Mouse (Mus musculus): ENCODE measurements around the gene Nkiras2. TPM values are rescaled to one million over a fixed set of nuclear protein-coding genes. Genes with fewer than 3 reads are reported as not detected.

The Nkiras2 gene
- polyA plus RNA-seq (2011; ENCODE audit: insufficient read length, low read depth, missing spikeins): 29.2 and 29.9 TPM in 2 replicates

DNA sequence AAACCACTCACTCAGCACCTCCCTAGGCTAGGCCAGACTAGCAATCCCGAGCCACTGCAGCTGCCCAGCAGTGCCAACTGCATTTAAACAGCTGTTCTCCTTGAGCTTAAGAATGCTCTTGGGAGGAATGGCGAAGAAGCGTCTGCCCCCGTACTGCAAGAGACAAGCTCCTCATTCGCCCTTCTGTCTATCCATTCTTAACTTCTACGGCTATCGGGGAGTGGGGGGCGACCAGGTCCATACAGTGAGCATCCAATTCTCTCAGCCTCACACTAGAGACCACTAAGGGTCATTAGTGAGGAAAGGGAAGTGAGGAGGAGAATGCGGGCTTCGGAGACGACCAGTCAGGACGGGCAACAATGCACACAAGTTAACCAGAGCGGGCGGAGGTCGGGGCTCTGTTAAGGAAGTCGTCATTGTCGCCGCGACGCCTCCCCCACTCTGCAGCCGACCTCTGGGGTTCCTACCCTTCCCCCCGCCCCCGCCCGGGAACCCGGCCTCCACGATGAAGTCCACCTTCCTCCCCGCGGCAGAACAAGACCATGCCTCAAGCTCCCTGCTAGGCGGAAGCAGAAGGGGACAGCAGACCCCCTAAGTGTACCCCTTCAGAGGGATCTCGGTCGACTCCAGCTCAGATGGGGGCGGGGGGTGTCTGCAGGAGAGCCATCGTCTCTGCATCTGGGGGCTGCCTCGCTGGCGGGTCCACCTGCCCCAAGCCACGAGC, at the start of gene Nkiras2:
TSS of gene Nkiras2 (plus strand) at position 484 of the 724 bp plus-strand sequence.
- peak; percentile 73; the same call in 1 of the 2 replicates for TF ChIP-seq POLR2A (IDR thresholded peaks at IDR 0.05; ENCODE audit: low read depth, low read length)
- no peak for TF ChIP-seq CTCF (IDR thresholded peaks at IDR 0.05; ENCODE audit: borderline replicate concordance, insufficient read depth, low read length)
- Histone ChIP-seq H3K4me3 (ENCODE audit: insufficient read depth, low read length) (peak within 1 kb of the TSS; percentile 70), H3K27ac (ENCODE audit: insufficient read depth, low read length) (peak within 1 kb of the TSS; percentile 76), H3K4me1 (ENCODE audit: control insufficient read depth, insufficient read depth, low read length) (no peaks in the 10 kb centered on the region; the same call in 1 of the 2 replicates)

DNA sequence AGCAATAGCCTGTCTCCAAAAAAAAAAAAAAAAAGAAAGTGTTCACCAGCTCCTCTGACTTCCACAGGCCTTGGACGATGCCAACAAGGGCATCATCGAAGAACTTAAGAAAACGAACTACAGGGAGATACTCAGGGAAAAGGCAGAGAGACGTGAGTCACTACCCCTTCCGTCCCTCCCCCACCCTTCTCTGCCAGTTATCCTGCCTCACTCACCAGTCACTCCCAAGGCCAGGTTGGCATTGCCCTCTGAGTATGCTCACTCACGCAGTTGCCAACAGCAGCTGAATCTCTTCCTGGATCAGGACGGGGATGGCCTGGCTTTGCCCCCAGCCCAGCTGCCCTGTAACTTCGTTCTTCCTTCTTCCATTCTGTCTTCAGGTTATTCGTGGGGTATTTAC, 49.3 kb upstream of the Nkiras2 start:
- Histone ChIP-seq H3K27ac (ENCODE audit: insufficient read depth, low read length) (no peak overlapping the region), H3K4me1 (ENCODE audit: control insufficient read depth, insufficient read depth, low read length) (no peaks in the 10 kb centered on the region), H3K4me3 (ENCODE audit: insufficient read depth, low read length) (no peak overlapping the region)
- TF ChIP-seq CTCF (IDR thresholded peaks at IDR 0.05; ENCODE audit: borderline replicate concordance, insufficient read depth, low read length) (no peak), POLR2A (IDR thresholded peaks at IDR 0.05; ENCODE audit: low read depth, low read length) (no peak)

DNA sequence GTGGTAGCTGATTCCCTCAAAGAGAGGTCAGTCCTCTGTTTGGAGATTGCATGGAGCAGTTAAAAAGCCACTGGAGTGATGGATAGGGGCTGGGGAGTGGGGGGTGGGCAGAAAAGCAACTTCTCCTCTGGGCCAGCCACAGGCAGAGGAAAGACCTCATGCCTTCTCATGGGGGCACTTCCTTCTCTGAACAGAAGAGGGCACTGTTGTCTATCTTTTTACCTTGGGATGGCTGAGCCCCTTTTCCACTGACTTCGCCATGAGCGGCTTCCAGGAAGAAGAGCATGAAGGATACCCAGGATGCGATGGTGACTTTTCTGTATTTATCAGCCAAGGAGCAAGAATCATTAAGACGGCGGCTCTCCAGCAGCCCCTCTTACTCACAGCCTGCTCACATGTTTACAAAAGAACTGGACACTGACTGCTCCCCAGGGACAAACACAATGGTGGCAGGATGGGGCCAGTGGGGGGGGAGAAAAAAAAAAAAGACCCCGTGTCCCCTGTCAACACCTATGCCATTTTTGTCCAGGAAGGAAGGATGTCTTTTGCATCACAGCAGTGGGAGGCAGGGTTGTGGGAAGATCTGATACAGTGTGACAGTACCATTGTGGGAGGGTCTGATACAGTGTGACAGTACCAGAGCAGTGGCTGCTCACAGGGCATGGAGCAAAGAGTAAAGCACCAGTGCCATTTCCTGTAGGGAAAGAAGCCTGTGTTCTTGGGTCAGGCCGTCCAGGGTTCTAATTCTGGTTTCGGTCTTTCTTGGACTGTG, 48.4 kb upstream of the Nkiras2 start:
- TF ChIP-seq CTCF (IDR thresholded peaks at IDR 0.05; ENCODE audit: borderline replicate concordance, insufficient read depth, low read length) (peak; percentile 44; the same call in 1 of the 2 replicates), POLR2A (IDR thresholded peaks at IDR 0.05; ENCODE audit: low read depth, low read length) (no peak)
- H3K4me3 ChIP-seq (ENCODE audit: insufficient read depth, low read length): no peak overlapping the region
- H3K27ac ChIP-seq (ENCODE audit: insufficient read depth, low read length): no peak overlapping the region
- no peaks in the 10 kb centered on the region; the same call in 1 of the 2 replicates for H3K4me1 ChIP-seq (ENCODE audit: control insufficient read depth, insufficient read depth, low read length)

DNA sequence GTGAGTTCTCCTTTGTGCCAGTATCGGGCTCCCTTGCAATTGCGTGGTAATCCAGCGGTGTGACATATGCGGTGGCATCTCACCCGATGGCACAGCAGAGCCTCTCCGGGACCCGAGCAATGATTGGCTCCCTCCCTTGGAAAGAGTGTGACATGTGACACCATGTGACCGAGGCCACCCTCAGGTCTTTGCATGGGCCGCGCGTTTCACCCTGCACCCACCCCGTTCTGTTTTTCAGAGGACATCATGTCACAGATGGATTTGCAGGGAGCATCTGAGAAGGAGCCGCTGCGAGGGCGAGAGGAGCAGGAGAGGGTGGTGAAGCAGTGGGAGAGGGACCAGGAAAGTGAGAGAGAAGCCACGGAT, 47.9 kb upstream of the Nkiras2 start:
- H3K27ac ChIP-seq (ENCODE audit: insufficient read depth, low read length): no peak overlapping the region
- TF ChIP-seq CTCF (IDR thresholded peaks at IDR 0.05; ENCODE audit: borderline replicate concordance, insufficient read depth, low read length): no peak
- no peak for TF ChIP-seq POLR2A (IDR thresholded peaks at IDR 0.05; ENCODE audit: low read depth, low read length)
- no peaks in the 10 kb centered on the region; the same call in 1 of the 2 replicates for H3K4me1 ChIP-seq (ENCODE audit: control insufficient read depth, insufficient read depth, low read length)
- no peak overlapping the region for H3K4me3 ChIP-seq (ENCODE audit: insufficient read depth, low read length)

DNA sequence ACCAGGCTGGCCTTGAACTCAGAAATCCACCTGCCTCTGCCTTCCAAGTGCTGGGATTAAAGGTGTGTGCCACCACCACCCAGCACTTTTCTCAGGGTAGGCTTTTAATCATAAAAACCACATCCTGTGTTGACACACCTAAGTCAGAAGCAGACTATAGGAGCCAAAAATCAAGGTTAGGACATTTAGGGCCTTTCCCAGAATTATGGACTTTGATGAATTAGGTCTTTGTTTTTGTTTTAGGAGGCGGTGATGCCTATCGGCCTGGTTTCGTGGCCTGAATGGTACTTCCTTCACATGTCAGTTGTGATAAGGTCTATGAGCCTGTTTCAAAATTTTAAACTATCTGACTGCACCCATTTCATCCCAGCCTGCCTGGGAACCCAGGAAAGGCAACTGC, 44.9 kb upstream of the Nkiras2 start:
- H3K4me3 ChIP-seq (ENCODE audit: insufficient read depth, low read length): no peak overlapping the region
- TF ChIP-seq CTCF (IDR thresholded peaks at IDR 0.05; ENCODE audit: borderline replicate concordance, insufficient read depth, low read length) (no peak), POLR2A (IDR thresholded peaks at IDR 0.05; ENCODE audit: low read depth, low read length) (no peak)
- H3K27ac ChIP-seq (ENCODE audit: insufficient read depth, low read length): no peak overlapping the region
- H3K4me1 ChIP-seq (ENCODE audit: control insufficient read depth, insufficient read depth, low read length): no peaks in the 10 kb centered on the region; the same call in 1 of the 2 replicates

DNA sequence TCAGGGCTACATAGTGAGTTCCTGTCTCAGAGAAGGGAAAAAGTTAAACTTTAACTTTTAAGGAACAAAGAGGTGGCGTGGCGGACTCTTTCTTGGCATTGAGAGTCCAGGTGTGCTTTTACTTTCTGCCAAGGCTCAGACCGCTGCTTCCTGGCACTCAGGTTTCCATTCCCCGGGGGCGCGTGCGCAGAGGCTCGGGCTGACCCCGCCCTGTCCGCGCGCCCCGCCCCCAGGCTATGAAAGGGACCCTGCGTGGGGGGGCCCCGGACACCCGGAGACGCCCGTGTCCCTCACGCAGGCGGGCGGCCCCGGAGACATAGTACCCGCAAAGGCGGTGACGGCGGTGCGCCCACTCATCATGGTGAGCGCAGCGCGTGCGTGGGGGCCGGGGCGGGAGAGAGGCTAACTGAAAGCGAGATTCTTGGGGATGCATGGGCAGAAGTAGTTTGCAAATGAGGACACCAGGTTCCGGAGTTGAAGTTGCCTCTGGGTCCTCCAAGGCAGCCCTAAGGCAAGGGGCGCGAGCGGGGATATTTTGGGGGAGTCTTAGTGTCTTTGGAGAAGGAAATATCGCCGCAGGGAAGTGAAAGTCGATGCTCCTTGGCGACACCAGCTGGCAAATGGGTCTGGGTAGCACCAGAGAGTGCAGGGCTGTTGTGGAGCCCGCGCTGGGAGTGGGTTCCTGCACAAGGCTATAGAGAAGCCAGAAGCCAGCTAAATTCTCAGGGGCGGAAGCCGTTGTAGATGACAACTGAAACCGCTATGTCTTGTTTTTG, 44.1 kb upstream of the Nkiras2 start, which contains the start of gene Cnp:
TSS of gene Cnp (plus strand) at position 197 of the 776 bp plus-strand sequence.
- H3K4me3 ChIP-seq (ENCODE audit: insufficient read depth, low read length): peak within 1 kb of the TSS; percentile 57
- TF ChIP-seq POLR2A (IDR thresholded peaks at IDR 0.05; ENCODE audit: low read depth, low read length) (peak; percentile 61), CTCF (IDR thresholded peaks at IDR 0.05; ENCODE audit: borderline replicate concordance, insufficient read depth, low read length) (no peak)
- peak within 1 kb of the TSS; percentile 17; the same call in 1 of the 2 replicates for H3K27ac ChIP-seq (ENCODE audit: insufficient read depth, low read length)
- H3K4me1 ChIP-seq (ENCODE audit: control insufficient read depth, insufficient read depth, low read length): no peaks in the 10 kb centered on the region; the same call in 1 of the 2 replicates

DNA sequence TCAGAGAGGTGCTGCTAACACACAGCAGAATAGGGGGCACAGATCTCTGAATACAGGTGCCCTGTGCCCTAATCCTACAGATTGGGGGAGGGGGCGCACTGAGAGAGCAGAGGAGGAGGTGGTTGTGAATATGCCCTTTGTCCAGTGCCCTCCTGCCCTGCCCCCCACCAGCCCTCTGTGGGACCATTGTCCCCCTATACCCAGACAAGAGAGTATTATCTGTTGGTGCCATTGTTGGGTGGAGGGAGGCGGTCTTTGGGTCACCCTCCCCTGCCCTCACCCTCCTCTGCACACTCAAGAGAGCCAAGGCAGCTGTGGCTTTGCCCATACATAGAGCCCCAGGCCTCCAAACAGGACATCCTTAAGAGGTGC, 43.6 kb upstream of the Nkiras2 start:
- Histone ChIP-seq H3K4me1 (ENCODE audit: control insufficient read depth, insufficient read depth, low read length) (no peaks in the 10 kb centered on the region; the same call in 1 of the 2 replicates), H3K27ac (ENCODE audit: insufficient read depth, low read length) (no peak overlapping the region), H3K4me3 (ENCODE audit: insufficient read depth, low read length) (peak overlapping the region; percentile 57; the same call in 1 of the 2 replicates)
- TF ChIP-seq CTCF (IDR thresholded peaks at IDR 0.05; ENCODE audit: borderline replicate concordance, insufficient read depth, low read length) (no peak), POLR2A (IDR thresholded peaks at IDR 0.05; ENCODE audit: low read depth, low read length) (no peak)

DNA sequence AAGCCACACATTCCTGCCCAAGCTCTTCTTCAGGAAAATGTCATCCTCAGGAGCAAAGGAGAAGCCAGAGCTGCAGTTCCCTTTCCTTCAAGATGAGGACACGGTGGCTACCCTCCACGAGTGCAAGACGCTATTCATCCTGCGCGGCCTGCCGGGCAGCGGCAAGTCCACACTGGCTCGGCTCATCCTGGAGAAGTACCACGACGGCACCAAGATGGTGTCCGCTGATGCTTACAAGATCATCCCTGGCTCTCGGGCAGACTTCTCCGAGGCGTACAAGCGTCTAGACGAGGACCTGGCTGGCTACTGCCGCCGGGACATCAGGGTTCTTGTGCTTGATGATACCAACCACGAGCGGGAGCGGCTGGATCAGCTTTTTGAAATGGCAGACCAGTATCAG, 42.8 kb upstream of the Nkiras2 start:
- Histone ChIP-seq H3K27ac (ENCODE audit: insufficient read depth, low read length) (no peak overlapping the region), H3K4me3 (ENCODE audit: insufficient read depth, low read length) (no peak overlapping the region)
- no peak for TF ChIP-seq CTCF (IDR thresholded peaks at IDR 0.05; ENCODE audit: borderline replicate concordance, insufficient read depth, low read length)
- no peak for TF ChIP-seq POLR2A (IDR thresholded peaks at IDR 0.05; ENCODE audit: low read depth, low read length)

More for the DNA sequence above, 42.8 kb upstream of the Nkiras2 start:
- no peaks in the 10 kb centered on the region; the same call in 1 of the 2 replicates for H3K4me1 ChIP-seq (ENCODE audit: control insufficient read depth, insufficient read depth, low read length)
